Mouse (Mus musculus) urinary bladder, adult 18-20 months (tissue): Measurements from ENCODE around the gene Zgrf1.

ENCODE experiments used
- DNase-seq, 2 experiments: peaks; one replicate each; pipeline ENCODE4 v3.0.0; 2022; ENCODE audit warnings: low spot score in 2 of 2, mixed read lengths in 2 of 2

The Zgrf1 gene

GRCm38 (mm10) chr3:127558201-127558600, 4.9 kb downstream of the Zgrf1 start:
- no peak for DNase-seq

- DNase-seq, result no peak
Observed at GRCm38 (mm10) chr3:127562974-127563373, 9.7 kb downstream of the Zgrf1 start.

DNA sequence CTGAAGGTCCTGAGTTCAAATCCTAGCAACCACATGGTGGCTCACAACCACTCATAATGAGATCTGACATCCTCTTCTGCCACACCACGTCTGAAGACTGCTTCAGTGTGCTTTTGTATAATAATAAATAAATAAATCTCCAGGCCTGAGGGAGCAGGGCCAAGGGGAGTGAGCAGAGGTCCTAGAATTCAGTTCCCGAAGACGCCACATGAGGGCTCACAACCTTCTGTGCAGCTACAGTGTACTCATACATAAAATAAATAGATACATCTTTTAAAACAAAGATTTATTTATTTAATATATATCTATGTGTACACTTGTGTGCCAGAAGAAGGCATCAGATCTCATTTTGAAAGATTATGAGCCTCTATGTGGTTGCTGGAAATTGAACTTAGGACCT, 11.8 kb downstream of the Zgrf1 start:
- no peak for DNase-seq

DNA sequence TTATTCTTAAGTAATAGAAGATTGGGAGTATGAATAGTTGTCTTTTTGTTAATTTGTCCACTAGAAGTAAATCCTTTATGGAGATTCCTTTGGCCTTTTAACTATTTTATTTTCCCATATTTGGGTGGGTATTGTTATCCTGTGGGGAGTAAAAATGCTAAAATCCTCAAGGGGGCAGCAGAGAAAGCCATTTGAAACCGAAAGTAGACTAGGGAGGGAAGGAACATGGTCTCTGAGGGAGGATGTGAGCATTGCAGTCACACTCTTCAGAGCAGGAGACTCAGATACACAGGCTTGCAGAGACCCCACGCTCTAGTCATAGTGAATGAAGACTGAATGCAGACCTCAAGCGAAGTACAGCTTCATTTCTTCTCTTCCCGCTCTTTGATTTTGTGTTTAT, 19.3 kb downstream of the Zgrf1 start:
- no peak for DNase-seq

DNA sequence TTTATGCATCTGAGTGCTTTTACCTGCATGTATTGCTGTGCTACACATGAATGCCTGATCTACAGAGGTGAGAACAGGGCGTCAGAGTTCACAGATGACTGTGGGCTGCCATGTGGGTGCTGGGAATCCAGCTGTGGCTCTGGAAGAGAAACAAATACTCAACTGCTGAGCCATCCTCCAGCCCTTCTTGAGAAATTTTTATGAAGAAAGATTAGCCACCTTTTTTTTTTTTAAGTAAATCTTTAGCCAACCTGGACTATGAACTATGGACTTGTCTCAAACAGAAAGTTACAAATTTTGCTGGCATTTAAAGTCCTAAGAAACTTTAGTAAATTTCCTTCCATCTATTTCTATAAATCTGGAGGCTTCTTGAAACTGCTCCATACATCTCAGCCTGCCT, 43.8 kb downstream of the Zgrf1 start:
- no peak for DNase-seq

- no peak for DNase-seq
Observed at GRCm38 (mm10) chr3:127608109-127608508, 54.8 kb downstream of the Zgrf1 start.

DNA sequence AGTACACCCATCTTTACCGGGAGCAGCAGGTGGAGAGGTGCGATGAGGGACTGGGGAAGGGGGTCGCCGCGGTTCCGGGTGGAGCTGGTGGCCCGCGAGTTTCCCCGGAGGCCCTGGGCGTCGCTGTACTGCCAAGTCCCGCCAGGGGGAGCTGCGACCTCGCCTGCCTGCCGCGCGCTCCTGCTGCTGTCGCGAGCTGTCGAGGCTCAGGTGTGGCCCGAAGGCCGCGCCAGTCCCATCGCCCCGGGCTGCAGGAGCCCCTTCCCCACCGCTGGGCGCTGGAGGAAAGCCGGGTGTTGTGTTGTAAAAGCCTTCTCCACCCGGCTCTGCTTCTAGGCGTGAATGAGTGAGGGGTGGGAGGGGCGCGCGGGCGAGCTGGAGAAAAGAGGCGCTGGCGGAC, 72.0 kb downstream of the Zgrf1 start:
- peak; percentile 24 to 78 for DNase-seq

DNA sequence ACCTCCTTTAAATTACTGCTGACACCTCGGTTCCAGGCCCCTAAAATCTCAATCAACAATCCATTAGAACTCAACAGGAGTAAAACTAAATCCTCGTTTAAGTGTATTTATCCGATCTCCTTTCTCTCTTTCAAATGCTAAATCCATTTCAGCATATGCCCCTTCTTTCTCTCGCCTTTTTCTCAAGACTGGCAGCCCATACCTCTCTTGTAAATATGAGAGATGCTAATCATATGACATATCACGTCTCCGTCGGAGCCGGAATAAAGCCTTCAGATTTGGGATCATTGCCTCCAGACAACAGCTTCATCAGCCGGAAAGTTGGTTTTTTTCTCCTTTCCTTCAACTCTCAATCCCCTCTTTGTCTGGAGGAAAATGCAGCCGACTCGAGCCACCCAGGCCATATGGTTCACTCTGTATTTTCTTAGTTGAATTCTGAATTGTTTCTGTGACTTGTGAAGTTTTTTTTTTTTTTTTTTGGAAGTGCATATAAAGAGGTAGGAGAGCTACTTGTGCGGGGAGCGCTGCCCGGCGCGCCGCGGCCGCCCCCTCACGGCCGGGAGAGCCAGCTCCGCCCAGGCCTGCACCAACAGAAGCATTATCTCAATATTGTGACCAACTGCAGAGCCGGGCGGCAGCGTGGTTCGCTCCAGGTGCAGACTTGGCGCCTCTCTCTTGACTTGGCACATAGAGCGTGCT, 72.6 kb downstream of the Zgrf1 start:
- no peak for DNase-seq

- DNase-seq, result no peak
Observed at GRCm38 (mm10) chr3:127626524-127626923, 73.2 kb downstream of the Zgrf1 start.

- peak in 1 of 2 experiments; percentile 18 for DNase-seq
Observed at GRCm38 (mm10) chr3:127627151-127627955, 74.1 kb downstream of the Zgrf1 start.

DNA sequence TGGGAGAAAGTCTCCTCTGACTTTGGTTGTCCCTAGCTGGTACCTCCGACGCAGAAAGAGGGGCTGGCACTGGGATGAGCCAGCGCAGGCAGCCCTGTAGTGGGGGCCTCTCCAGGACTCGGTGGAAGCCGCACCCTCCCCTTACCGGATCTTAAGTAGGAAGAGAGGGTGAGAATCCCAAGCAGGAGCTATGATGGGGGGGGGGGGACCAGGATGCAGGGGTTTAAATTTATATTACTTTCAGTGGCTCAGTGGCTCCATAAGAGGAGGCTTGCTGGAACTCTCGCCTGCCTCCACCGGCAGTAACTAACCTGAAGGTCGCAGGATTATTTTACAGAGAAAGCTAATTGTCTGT, 74.6 kb downstream of the Zgrf1 start:
- no peak for DNase-seq

DNA sequence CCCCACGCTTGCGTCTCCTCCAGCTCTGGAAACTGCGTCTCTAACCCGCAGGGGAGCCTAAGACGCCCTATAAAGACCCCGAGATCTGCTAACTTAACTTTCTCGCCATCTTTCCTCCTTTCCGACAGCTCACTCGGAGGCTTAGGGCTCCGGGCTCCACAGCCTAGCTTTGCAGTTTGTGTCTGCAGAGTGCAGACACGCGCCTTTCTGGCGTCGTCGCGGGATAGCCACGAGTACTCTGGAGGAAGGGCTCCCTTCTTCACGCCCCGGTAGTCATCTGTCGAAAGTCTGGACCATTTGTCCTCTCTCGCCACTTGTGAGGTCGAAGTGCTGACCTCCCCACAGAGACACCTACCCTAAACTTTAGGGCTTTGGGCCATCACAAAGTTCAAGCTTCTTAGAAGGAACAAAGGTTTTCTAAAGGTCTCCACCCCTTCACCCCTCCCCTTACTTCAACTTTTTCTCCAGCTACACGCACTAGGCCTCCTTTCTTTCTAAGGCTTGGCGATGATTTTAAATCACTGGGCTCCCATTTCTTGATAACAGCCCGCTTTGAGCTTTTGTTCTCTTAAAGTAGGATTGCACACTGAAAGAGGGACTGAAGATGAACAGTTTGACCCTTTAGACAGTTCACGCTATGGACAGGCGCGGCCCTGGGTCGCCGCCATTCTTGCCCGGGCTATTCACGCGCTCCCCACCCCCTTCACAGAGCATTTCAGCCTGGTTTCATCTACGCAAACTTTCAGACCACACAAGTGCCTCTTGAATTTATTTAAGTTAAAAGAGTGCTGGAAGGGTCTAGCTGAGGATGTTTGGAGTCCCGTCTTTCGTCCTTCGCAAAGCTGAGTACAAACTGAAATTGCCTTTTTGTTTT, 75.3 kb downstream of the Zgrf1 start:
- peak in 1 of 2 experiments; percentile 24 for DNase-seq

DNA sequence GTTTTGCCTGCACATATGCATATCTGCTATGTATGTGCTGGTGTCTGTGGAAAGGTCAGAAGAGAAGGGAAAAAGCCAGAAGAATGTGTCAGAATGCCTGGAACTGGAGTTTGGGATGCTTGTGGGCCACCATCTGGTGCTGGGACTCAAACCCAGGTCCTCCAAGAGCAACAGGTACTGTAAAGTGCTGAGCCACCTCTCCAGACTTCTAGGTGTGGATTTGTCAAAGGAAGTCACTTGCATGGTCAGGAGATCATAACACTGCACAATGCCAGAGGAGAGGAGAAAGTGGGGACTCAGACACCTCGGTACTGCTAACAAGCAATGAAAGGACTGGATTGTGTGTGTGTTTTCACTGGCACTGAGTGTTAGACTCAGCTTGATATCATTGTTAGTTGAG, 76.9 kb downstream of the Zgrf1 start:
- DNase-seq, result peak in 1 of 2 experiments; percentile 1

DNA sequence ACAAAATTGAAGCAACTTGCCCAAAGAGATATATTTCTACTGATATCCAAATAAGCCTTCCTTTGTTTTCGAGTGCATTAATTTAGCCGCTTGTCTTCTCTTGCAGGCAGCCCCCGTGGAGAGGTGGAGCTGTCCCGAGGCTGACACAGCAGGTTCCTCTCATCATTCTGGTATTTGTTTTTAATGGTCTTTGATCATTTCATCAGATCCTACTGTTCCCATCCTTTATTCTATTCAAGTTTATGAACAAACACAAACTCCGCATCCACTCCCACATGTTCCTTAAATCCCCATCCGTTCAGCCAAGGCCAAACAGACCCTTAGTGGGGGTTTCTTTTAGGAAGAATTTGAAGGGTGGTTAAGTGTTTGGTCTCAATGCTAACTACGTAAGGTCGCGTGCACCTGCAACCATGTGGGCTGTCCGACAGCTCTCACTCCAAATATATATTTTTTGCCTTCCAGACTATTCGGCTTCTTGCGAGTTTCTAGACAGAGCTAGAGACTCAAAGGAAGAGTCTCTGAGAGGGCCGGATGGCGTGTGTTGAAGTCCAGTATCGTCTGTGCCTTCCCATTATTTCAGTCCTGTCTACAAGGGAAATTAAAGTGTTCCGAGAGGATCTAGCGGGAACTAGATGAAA, 77.6 kb downstream of the Zgrf1 start:
- DNase-seq, result peak in 1 of 2 experiments; percentile 1

DNA sequence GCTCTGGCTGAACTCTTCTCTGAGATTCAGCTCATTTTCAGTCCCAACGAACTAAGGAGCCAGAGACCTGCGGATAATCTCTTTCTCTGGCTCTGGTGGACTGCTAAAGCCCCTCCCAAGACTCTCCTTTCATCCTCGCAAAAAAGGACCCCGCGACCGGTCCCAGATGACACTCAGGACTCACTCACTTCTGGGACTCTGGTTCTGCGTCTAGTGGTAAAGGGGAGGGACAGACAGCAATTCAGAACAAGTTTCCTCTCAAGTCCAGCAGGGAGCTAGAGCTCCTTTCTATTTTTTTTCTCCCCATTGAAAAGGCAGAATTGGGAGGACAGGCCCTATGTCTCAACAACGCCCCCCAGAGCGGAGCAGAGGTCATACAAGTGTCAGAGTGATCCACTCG, 78.3 kb downstream of the Zgrf1 start:
- peak in 1 of 2 experiments; percentile 7 for DNase-seq

DNA sequence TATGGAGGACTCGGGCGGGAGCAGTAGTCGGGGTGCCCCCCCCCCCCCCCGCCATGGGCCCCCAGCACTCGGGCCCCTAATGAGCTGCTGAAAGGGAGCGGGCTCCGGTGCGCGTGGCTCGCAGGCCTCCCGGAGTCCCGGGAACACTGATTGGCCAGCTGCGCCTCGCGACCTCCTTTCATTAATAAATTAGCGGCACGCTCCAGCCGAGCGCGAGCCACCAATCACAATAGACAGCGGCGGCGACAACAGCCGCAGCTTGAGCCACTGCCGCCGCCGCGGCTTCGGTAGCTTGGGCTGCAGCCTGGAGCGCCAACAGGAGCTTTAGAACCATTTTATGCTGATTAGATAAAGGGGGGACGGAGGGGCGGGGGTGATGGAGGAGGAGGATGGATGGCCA, 79.2 kb downstream of the Zgrf1 start:
- DNase-seq, result peak in 1 of 2 experiments; percentile 19

DNA sequence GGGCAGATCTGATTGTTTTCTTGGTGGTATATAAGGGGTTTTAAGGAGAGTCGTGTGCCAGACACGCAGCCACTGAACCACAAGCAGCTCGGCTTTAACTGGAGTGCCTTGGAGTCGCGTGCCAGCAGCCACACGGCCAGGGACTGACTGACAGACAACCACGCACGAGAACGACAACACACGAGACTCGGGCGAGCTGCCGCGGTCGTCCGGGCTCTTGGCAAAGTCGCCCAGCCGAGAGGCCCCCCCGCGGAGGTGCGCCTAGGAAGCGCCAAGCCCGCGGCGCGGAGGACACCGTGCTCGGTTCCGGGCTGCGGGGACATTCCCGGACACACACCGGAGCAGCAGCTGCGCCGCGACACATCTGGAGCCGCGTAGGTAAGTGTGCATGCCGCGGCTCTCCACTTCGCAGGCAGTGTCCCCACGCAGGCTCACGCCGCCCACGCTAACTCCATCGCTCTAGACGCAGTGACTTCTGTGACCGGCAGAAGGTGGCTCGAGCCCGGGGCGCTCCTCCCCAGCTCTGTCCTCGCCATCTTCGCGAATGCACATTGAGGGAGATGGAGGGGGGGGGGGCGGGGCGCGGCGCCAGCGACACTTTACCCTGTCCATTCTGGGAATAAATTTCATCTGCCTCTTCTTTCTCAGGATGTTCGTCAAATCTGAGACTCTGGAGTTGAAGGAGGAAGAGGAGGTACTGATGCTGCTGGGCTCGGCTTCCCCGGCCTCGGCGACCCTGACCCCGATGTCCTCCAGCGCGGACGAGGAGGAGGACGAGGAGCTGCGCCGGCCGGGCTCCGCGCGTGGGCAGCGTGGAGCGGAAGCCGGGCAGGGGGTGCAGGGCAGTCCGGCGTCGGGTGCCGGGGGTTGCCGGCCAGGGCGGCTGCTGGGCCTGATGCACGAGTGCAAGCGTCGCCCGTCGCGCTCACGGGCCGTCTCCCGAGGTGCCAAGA, 80.1 kb downstream of the Zgrf1 start, which contains the start of gene Neurog2:
Gene Neurog2 (plus strand): TSS at position 56 of the 953 bp plus-strand sequence.
- peak in 1 of 2 experiments; percentile 46 for DNase-seq

DNA sequence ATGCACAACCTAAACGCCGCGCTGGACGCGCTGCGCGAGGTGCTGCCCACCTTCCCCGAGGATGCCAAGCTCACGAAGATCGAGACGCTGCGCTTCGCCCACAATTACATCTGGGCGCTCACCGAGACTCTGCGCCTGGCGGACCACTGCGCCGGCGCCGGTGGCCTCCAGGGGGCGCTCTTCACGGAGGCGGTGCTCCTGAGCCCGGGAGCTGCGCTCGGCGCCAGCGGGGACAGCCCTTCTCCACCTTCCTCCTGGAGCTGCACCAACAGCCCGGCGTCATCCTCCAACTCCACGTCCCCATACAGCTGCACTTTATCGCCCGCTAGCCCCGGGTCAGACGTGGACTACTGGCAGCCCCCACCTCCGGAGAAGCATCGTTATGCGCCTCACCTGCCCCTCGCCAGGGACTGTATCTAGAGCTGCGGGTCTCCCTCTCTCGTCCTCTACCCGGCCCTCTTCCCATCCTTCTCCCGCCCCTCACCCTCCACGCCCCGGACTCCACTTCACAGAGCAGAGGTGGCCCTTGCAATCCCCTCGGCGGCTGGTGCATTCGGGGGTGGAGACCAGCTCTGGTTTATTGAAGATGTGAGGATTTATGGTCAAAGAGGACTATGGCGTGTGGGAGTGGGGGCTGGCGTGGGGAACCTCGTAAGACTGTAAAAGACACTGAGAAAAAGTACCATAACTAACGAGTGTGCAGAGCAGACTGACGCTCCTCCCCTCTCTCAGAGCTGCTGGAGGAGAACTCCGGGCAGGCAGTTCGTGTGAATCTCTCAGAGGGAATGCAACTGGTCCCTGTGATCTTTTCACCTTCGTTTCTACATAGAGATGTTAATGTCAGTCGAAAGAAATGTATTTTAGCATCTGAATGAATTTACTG, 81.1 kb downstream of the Zgrf1 start:
- peak; percentile 24 to 77 for DNase-seq

DNA sequence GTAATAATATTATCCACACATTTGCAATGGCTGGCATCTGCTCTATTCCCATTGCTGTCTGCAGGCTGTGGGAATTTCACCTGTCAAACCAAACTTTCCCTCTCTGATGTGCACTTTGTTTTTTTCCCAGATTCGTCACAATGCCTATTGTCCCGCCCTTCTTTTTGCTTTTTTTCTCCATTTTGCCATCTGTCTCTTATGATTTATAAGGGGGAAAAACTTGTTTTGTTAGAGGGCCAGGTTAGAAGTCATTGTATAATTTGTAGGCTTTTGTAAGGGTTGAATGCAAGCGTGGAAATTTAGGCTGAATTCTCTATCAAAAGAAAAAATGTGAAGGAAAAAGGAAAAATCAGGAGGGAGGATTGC, 81.7 kb downstream of the Zgrf1 start:
- DNase-seq, result no peak
